Mouse (Mus musculus): ENCODE data around the gene Eci2.
"Not testable (repeated sequence)": the region's sequence is repeated elsewhere in the genome, so short reads cannot be mapped to it uniquely, and the experiment has no call there.

Eci2 gene

DNA sequence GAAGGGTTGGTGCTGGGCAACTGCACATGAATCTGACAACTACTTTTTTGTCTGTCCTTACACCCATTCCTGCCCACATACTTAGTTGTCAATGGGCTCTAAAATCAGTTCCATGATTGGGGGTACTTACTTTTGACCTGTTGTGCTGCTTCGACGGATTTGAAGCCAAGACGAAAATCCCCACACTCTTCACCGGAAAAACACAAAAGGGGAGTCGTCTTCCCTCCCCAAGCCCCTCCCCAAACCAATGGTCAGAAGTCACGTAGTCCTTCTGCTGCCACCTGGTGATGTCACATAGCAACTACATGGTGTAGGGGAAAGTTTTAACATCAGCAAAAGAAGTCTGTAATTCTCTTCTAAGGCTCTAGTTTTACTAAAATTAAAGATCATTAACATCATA is at the start of gene Eci2:
Gene Eci2 (minus strand): TSS at position 218 of the 400 bp plus-strand sequence.
- DNase-seq = no peak

- no peak for DNase-seq
Measured at GRCm38 (mm10) chr13:35074862-35075261, 48.0 kb upstream of the Eci2 start.

GRCm38 (mm10) chr13:35070485-35071472 is 43.9 kb upstream of the Eci2 start:
- no peak for DNase-seq

DNA sequence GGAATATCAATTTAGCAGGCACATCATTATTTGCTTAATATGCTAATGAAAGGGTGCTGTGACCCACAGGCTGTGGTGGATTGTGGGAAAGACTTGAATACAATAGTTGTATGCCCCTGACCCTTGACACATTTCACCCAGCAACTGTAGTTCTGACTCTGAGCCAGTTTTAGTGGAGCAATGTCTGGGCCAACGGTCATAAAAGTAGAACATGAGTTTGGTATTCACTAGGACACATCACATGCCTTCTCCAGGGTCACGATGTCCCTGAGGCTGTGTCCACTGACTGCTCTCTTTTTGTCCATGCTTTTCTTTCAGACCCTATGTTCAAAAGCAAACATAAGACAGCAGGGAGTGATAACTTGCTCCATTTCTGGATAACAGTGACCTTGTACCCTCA is 40.2 kb upstream of the Eci2 start:
- no peak for DNase-seq

DNA sequence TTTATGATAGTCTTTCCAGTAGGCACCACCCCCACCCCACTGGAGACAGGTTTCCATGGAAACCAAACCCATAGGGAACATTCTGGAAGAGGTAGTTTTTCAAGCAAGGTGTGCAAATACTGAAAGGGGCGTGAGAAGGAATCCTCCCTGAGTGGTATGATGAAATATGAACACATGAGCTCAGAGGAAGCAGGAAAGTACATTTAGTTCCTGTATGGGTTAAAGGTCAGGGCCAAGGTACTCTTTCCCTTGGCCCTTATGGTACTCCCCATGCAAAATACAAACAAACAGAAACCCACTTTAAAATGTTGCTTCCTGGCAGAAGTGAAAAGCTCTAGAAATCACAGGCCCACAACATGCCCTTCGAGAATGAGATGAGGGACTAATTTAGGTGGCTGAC is 39.1 kb upstream of the Eci2 start:
- no peak for DNase-seq

- DNase-seq = no peak
Measured at GRCm38 (mm10) chr13:35064381-35064780, 37.5 kb upstream of the Eci2 start.

DNA sequence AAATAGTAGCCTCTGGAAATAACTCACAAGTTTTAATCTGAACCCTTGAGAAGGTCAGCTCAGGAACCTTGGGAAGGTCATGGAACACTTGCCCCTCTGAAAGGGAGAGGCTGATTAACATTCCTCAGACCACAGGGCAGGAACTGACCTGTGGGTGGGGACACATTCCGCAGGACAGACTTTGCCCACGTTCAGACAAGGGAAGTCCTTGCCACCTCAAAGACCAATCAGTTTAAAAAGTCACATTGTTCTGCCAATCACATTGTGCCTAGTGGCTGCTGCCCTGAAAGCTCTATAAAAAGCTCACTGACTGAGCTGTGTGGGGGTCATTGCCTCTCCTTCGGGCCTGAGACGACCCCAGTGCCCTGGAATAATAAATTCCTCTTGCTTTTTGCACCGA is 31.2 kb upstream of the Eci2 start:
- DNase-seq = no peak

GRCm38 (mm10) chr13:35036486-35036885 is 9.6 kb upstream of the Eci2 start:
- DNase-seq = no peak

DNA sequence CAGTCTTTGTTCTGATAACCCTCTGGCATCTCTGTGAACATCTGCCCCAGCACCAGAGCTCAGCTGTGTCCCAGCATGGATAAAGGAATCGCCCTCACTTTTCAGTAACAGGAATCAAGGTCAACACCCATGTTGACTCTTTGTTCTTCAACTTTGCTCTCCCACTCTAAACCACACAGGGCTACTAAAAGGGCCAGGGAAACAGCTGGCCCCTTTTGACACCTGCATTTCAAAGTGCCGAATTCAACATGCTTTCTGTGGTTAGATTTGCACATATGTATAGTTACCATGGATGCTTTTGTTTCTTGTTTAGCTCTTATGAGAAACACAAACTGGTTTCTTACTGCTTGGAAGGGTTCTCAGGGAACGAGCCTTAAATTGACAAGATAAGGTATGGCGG is 8.8 kb upstream of the Eci2 start:
- no peak for DNase-seq

- DNase-seq = no peak
Measured at GRCm38 (mm10) chr13:35033571-35033970, 6.7 kb upstream of the Eci2 start.

- DNase-seq = no peak
Measured at GRCm38 (mm10) chr13:35031684-35032082, 4.8 kb upstream of the Eci2 start.

GRCm38 (mm10) chr13:35030979-35031683 is 4.2 kb upstream of the Eci2 start:
- DNase-seq = peak; percentile 9 to 14

DNA sequence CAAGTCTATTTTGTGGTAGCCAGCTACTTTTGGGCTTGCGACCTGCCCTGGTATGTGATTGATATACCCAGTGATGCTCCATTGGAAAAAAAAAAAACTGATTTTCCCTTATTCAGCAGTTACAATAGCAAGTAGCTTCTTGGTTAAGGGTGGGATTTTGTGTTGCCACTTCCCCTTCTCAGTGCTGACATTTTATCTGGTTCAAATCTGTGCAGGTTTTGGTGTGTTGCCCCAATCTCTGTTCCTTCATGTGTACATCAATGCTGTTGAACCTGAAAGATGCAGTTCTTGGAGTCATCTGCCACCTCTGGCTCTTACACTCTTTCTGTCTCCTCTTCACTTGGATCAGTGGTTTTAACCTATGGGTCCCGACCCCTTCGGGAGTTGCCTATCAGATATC is 1.5 kb upstream of the Eci2 start:
- DNase-seq = no peak

DNA sequence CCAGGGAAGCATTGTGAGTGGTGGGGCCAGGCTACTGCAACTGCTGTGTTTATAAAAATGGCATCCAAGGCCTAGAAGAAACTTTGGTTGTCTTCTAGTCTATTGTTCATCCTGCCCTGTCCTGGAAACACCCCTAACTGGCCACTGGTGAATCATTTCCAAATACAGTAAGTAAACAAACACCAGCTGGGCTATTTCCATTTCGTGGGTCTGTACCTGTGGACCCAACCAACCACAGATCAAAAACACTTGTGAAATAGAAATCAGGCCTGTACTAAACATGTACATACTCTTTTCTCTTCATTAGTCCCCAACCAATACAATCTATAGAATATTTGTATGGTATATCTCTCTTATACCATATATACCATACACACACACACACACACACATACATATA is 3.5 kb downstream of the Eci2 start:
- DNase-seq = not testable (repeated sequence)

DNA sequence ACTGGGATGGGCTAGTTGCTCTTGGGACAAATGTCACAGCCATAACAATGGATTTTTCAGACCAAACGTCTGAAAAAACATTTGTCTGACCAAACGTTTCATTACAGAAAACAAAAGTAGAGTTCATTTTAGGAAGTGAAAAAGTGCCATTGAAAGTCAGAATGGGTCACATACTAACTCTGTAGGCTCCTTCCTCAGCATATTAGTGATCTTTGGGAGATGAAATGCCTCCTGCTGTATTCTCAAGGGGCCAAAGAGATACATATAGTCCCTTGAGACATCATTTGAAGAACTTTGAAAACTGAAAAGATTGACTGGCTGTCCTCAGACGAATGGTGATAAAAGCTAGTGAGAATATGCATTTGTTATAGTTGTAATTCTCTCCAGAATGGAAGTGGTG is 6.5 kb downstream of the Eci2 start:
- no peak for DNase-seq

GRCm38 (mm10) chr13:35018866-35019536 is 7.9 kb downstream of the Eci2 start:
- no peak for DNase-seq

- DNase-seq = no peak
Measured at GRCm38 (mm10) chr13:35017392-35017791, 9.5 kb downstream of the Eci2 start.

DNA sequence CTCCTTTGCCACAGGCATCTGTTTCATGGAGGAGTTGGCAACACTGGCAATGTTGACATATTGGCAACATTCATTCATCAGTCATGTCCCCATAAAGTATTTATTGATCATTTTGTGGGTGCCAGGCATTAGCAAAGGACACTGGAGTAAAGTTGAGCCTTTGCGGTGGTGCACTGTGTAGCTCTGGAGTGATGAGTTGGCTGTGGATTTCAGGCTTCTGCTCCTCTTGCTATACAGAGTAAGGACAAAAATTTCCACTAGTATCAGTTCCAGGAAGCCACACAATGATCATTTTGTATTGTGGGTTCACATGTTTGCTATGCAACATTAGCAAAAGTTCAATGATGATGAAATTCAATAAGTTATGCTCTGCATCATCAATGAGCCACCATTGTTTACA is 10.8 kb downstream of the Eci2 start:
- DNase-seq = no peak

DNA sequence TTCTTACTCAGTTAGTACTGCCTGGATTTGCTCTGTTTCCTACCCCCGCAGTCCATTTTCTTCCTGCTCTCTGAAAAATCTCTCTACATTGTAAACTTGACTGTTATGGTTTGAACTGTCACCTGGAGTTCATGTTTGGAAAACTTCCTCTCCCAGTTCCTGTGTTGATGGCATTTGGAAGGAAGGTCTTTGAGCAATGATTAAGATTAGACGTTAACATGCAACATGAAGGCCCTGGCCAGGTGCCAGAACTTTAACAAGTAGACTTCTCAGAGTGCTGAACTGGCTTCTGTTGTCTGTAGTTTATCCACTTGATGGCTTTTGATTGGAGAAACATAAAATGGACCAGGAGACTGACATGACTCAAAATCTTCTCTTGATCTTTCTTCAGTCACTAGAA is 31.0 kb downstream of the Eci2 start:
- peak in 1 of 2 experiments; percentile 12 for DNase-seq

DNA sequence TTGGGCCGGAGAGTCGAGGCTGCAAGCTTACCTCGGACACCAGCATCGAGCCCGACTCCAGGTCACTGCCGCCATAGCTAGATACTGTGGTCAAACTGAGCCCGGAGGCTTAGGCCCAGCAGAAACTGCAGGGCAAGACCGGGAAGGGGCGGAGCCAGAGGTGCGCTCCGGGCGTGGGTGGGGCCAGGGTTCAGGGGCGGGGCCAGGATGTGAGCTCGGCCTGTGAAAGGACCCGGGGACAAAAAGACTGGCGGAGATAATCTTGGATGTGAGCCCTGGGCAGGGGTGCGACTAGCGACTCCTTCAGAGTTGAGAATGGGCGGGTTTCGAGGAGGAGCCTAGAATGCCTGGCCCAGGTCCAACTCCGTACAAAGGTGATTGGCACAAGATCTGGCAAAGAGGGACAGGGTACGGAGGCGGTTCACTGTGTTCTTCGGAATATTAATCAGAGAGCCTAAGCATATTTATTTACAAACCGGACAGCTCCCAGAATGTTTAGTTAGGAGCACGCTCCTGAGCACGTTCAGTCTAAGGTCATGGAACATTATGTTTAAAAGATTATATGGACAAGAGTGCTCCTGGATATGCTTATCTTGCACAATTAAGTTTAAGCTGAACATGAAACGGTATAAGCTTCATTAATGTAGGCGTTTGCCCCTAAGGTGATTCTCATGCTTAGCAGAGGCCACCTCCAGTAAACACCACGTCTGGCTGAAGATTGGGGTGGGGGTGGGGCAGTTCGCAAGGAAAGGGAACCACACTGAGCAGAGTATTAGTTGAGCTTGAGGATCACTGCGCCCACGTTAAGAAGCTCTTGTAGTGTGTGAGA is 32.7 kb downstream of the Eci2 start:
- DNase-seq = peak; percentile 90 to 91

DNA sequence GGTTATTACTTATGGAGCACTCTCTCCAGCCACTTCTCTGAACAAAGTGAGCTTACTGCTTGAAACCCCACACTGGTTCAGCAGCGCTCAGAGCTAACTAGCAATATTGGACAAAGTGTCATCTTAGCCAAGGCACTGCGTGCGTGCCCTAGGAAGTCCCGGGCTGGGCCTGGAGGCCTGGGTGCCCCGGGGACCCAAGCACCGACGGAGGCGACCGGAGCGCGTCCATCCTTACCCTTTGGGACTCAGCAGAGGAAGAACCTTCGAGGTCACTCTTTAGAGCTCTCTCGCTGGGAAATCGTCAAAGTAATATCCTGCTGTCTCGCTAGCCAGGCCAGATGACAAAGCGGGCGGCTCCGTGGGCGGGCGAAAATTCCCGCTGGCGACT is 33.3 kb downstream of the Eci2 start:
- no peak for DNase-seq

DNA sequence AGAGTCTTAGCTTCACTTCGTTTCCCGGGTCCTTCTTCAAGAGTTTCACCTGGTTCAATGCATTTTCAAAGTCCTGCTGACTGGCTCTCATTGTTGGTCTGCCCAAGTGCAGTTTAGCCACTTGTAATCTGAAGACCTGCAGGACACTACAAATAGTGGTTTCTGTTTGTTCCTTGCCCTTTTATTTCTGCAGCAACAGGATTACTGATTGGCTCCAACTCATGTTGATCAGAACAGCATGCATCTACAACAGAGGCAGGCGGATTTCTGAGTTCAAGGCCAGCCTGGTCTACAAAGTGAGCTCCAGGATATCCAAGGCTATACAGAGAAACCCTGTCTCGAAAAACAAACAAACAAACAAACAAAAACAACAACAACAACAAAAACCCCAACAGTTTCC is 33.8 kb downstream of the Eci2 start:
- no peak for DNase-seq
